8 mouse cellular contexts compared by ENCODE assay signal in the genomic region with DNA sequence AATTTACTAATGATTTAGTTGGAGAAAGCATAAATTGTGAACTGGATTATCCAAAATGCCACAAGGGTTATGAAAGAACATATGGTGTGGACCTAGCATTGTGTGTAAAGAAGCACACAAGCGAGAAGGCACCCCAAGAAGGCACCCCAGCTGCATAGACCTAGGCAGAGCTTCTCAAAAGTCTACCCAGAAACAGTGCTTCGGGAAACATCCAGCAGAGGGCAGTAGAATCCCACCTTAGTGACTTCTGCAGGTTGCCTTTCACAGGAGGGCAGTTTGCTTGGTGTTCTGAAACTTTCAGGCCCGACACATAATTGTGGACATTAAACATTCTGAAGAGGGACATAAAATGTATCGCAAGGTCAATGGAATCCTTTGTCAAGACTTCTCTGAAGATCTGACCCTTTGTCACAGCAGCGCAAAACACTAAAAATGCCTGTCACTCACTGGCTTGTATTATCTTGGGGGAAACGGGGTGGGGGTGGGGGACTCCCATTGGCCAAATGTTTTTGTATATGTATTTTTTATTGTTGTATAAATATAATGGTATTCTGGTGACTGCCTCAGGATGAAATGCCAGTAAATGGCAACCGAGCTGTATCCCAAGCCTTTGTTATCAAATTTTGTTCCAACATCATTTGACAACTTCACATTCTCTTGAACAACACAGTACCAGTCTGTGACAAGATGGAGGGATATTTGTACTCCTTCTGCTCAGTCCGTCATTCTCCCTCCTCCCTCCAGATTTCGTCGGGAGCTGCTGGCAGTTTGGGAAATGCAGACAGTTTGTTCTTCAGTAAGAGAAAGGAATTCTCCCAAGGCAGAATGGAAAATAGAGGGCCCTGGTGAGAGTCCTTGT.
A peak's percentile ranks its signal among the peaks of the same experiment; 100 is the strongest.
DNase-seq lines count a peak whose midpoint lies in the region; ATAC-seq and TF ChIP-seq lines count a peak whose summit lies in the region.

No protein-coding gene starts in this region.

- H3K9ac ChIP-seq in forebrain, embryonic 15.5 days (replicated peaks): no peak overlapping the region
- H3K9ac ChIP-seq in intestine, embryonic 15.5 days: no peak overlapping the region
- no peak overlapping the region for H3K9ac ChIP-seq in midbrain, embryonic 13.5 days (replicated peaks)

- H3K4me3 ChIP-seq in forebrain, embryonic 15.5 days: no peak overlapping the region
- no peak overlapping the region for H3K4me3 ChIP-seq in intestine, embryonic 15.5 days (replicated peaks)
- no peak overlapping the region for H3K4me3 ChIP-seq in midbrain, embryonic 13.5 days (replicated peaks)
- no peak overlapping the region for H3K4me3 ChIP-seq in testis, adult 2 months (ENCODE audit: control insufficient read depth, low read depth, low read length)

- no peak overlapping the region for H3K4me2 ChIP-seq in forebrain, embryonic 15.5 days (replicated peaks)
- H3K4me2 ChIP-seq in intestine, embryonic 15.5 days (replicated peaks): no peak overlapping the region
- H3K4me2 ChIP-seq in midbrain, embryonic 13.5 days (replicated peaks): no peak overlapping the region

- no peaks in the 10 kb centered on the region for H3K36me3 ChIP-seq in forebrain, embryonic 15.5 days
- H3K36me3 ChIP-seq in intestine, embryonic 15.5 days: no peaks in the 10 kb centered on the region
- H3K36me3 ChIP-seq in midbrain, embryonic 13.5 days: no peaks in the 10 kb centered on the region
- H3K36me3 ChIP-seq in testis, adult 2 months (ENCODE audit: control insufficient read depth, insufficient read depth, low read length): no peaks in the 10 kb centered on the region

- ATAC-seq in forebrain, embryonic 15.5 days (replicated peaks): peak; percentile 86
- peak; percentile 58 for ATAC-seq in intestine, embryonic 15.5 days
- ATAC-seq in midbrain, embryonic 13.5 days: peak; percentile 88

- peak; percentile 42; the same call in 1 of the 2 replicates for TF ChIP-seq CTCF in testis, adult 2 months (IDR thresholded peaks at IDR 0.05; ENCODE audit: control insufficient read depth, insufficient read depth, insufficient replicate concordance, low read depth, low read length)

- peak; percentile 15 to 68 for DNase-seq in heart, adult 18-20 months
- no peak for DNase-seq in heart, postnatal 25 days (ENCODE audit: low spot score)
- peak; percentile 33 for DNase-seq in cerebellum, adult 11 months
- peak; percentile 41 to 68 for DNase-seq in left cerebral cortex, adult 8-10 months (ENCODE audit: low spot score in 2 of 2)

- intact Hi-C loops in heart, postnatal 25 days (cut with DNase I): no loop called here

- TF ChIP-seq POLR2A in testis, adult 2 months (IDR thresholded peaks at IDR 0.05; ENCODE audit: control insufficient read depth, low read depth, low read length): no peak

- H3K4me1 ChIP-seq in forebrain, embryonic 15.5 days: no peaks in the 10 kb centered on the region
- no peaks in the 10 kb centered on the region for H3K4me1 ChIP-seq in intestine, embryonic 15.5 days (replicated peaks)
- H3K4me1 ChIP-seq in midbrain, embryonic 13.5 days (replicated peaks): no peaks in the 10 kb centered on the region; the same call in 1 of the 2 replicates
- H3K4me1 ChIP-seq in testis, adult 2 months (ENCODE audit: control insufficient read depth, insufficient read depth, low read length): no peaks in the 10 kb centered on the region

- no peak overlapping the region for H3K27ac ChIP-seq in forebrain, embryonic 15.5 days (replicated peaks)
- no peak overlapping the region for H3K27ac ChIP-seq in intestine, embryonic 15.5 days
- no peak overlapping the region for H3K27ac ChIP-seq in midbrain, embryonic 13.5 days
- H3K27ac ChIP-seq in testis, adult 2 months (ENCODE audit: control insufficient read depth, insufficient read depth, low read depth, low read length): no peak overlapping the region

- H3K27me3 ChIP-seq in forebrain, embryonic 15.5 days: 0 out of 2 replicates have a peak, but pooled peaks cover 4% of the 10 kb centered on the region
- H3K27me3 ChIP-seq in intestine, embryonic 15.5 days (replicated peaks): no peaks in the 10 kb centered on the region
- H3K27me3 ChIP-seq in midbrain, embryonic 13.5 days: no peaks in the 10 kb centered on the region
- H3K27me3 ChIP-seq in testis, adult 2 months (ENCODE audit: control insufficient read depth, insufficient read depth, low read length): no peaks in the 10 kb centered on the region

- no peaks in the 10 kb centered on the region for H3K9me3 ChIP-seq in forebrain, embryonic 15.5 days
- H3K9me3 ChIP-seq in intestine, embryonic 15.5 days: no peaks in the 10 kb centered on the region
- H3K9me3 ChIP-seq in midbrain, embryonic 13.5 days: no peaks in the 10 kb centered on the region

- 31% methylated on average over 10 of the region's 10 CpGs for WGBS in forebrain, embryonic 15.5 days
- WGBS in intestine, embryonic 15.5 days: 49% methylated on average over 10 of the region's 10 CpGs
- WGBS in midbrain, embryonic 13.5 days: 36% methylated on average over 10 of the region's 10 CpGs
